Mouse (Mus musculus): ENCODE results near the gene Tekt4. TPM values are rescaled to one million over a fixed set of nuclear protein-coding genes. Genes with fewer than 3 reads are reported as not detected.

Gene Tekt4
- polyA plus RNA-seq, 1 experiment from 2014 or later = not detected

DNA sequence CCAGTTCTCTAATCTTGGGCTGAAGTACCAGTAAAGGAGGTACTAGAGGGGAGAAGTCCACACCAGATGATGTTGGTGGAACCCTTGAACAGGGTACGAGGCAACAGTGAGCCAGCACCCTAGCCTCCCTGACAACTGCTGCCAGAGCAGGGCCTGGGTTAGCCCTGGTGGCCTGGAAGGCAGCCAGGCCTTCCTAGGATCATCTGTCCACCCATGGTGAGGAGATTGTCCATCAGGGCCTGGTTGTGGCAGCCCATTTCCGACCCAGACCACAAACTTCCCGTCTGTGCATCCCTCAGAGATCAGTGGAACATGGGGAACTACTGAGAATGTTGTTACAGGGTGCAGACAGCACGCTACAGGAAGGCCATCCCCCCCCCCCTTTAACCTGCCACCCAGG lies 48.2 kb downstream of the Tekt4 start:
- 76% methylated on average over 4 of the region's 4 CpGs for WGBS
- H3K4me3 ChIP-seq = no peak overlapping the region
- H3K4me1 ChIP-seq = peaks cover 2% of the 10 kb centered on the region; the same call in 1 of the 2 replicates
- DNase-seq (ENCODE audit: low spot score) = no peak
- H3K27ac ChIP-seq (replicated peaks) = no peak overlapping the region
- peaks cover 30% of the 10 kb centered on the region for H3K27me3 ChIP-seq (replicated peaks; ENCODE audit: low read depth, poor library complexity, severe bottlenecking)
- H3K36me3 ChIP-seq (replicated peaks) = no peaks in the 10 kb centered on the region
- no peaks in the 10 kb centered on the region for H3K9me3 ChIP-seq

DNA sequence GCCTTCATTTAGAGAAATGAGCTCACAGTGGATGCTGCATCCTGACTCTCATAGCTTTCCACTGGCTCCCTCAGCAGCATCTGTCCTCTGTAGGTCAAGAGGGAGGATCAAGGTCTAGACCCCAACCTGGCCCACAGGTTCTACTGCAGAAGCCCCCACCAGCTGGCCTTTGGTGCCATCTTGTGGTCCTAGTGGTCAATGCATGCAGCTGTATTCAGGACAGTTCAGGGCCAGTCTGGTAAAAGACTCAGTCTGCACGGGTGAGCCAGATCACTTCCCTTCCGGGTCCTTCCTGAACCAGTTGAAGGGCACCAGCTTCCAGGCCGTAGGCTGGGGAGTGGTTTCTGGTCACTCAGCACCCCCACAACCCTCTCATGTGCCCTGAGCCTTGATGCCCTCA lies 53.4 kb downstream of the Tekt4 start:
- Histone ChIP-seq H3K9me3 (no peaks in the 10 kb centered on the region), H3K27ac (replicated peaks) (no peak overlapping the region), H3K4me3 (no peak overlapping the region), H3K36me3 (replicated peaks) (no peaks in the 10 kb centered on the region), H3K4me1 (peaks cover 6% of the 10 kb centered on the region), H3K27me3 (replicated peaks; ENCODE audit: low read depth, poor library complexity, severe bottlenecking) (peaks cover 12% of the 10 kb centered on the region; the same call in 1 of the 2 replicates)
- peak; percentile 79 for DNase-seq (ENCODE audit: low spot score)
- 21% methylated on average over 3 of the region's 3 CpGs for WGBS

DNA sequence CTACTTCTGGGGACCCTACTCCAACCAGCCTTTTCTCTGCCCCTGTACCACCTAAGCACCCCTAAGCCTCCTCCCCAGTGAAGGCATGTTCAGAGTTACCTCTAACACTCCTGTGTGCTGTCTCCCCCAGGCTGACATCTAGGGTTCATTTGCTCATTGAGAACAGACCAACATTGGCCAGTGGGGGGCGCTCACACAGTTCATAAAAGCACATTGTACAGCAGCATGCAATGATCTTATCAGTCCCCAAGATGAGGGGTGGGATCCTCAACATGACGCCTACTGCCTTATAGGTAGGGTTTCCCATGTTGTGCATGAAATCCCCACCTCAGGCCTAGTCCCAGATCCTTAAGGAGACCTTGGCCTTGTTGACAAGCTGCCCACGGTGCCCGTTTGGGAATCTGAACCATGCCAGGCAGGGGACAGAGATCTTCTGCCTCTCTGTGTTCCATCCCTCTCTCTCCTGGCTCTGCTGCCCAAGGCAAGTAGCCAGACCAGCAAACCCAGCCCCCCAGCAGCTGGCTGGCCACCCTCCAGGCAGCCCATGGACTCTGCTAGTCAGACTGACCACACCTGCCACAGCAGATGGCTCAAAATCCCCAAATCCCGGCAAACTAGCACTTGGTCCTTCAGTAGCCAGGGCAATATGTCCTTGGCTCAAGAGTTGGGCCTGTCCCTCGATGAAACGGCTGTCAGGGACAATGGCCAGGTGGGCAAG lies 54.6 kb downstream of the Tekt4 start:
- 61% methylated on average over 7 of the region's 7 CpGs for WGBS
- peaks cover 6% of the 10 kb centered on the region for H3K4me1 ChIP-seq
- peaks cover 12% of the 10 kb centered on the region; the same call in 1 of the 2 replicates for H3K27me3 ChIP-seq (replicated peaks; ENCODE audit: low read depth, poor library complexity, severe bottlenecking)
- no peak overlapping the region for H3K27ac ChIP-seq (replicated peaks)
- no peak overlapping the region for H3K4me3 ChIP-seq
- peak; percentile 74 for DNase-seq (ENCODE audit: low spot score)
- no peaks in the 10 kb centered on the region for H3K9me3 ChIP-seq
- H3K36me3 ChIP-seq (replicated peaks) = no peaks in the 10 kb centered on the region

DNA sequence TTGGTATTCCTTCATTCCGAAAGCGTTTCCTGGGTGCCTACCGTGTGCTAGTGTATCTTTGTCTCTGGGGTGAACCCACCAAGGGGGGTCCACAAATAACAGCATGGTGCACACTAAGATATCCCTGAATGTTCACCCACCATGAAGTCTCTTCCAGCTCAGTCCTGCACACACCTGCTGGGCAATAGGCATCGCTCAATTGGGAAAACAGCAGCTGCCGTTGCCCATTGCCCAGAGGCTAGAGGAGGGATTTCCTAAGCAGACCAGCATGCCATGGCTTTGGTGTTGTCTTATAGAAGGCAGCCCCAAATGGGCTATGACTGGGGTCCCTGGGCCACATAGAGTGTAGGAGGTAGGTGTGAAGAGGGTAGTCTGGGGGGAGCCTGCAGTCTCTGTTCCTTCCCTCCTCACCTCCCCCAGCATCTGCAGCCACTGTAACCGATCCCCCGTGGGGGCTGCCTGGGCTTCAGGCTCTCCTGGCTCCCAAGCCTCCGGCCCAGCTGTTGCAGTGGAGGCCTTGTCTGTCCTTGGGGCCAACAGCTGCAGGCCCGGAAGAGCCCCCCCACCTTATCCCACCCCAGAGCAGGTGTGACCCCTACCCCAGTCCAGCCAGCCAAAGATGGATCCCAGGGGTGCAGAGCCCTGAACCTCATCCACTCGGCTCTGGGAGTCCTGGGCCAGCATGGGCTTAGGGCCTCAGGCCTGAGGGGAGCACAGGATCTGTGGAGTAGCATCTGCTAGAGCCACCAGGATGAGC lies 55.8 kb downstream of the Tekt4 start:
- H3K27me3 ChIP-seq (replicated peaks; ENCODE audit: low read depth, poor library complexity, severe bottlenecking) = peaks cover 12% of the 10 kb centered on the region; the same call in 1 of the 2 replicates
- DNase-seq (ENCODE audit: low spot score) = no peak
- whole genome bisulfite sequencing = 85% methylated on average over 10 of the region's 10 CpGs

DNA sequence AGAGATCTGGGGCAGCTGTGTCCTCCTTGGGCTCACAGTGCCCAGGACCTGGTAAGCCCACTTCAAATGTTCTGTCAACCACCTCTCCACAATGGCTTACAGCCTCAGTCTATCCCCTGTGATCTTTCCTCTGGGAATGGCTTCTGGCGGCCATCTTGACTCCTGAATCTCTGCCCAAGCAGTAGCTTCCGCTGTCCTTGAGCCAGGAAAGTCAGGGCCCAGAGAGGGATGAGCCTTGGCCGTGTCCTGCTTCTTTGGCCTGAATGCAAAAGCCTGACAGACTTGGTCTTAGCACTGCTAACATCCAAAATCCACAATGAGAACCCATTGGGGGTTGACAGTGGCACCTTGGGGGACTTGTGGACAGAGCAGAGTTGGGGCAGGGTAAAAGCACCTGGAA lies 57.5 kb downstream of the Tekt4 start:
- peaks cover 20% of the 10 kb centered on the region for H3K4me1 ChIP-seq
- no peak overlapping the region for H3K27ac ChIP-seq (replicated peaks)
- no peaks in the 10 kb centered on the region for H3K9me3 ChIP-seq
- no peaks in the 10 kb centered on the region for H3K36me3 ChIP-seq (replicated peaks)
- no peak overlapping the region for H3K4me3 ChIP-seq
- 82% methylated on average over 3 of the region's 3 CpGs for WGBS
- no peak for DNase-seq (ENCODE audit: low spot score)
- peaks cover 12% of the 10 kb centered on the region; the same call in 1 of the 2 replicates for H3K27me3 ChIP-seq (replicated peaks; ENCODE audit: low read depth, poor library complexity, severe bottlenecking)

More for the DNA sequence above, 55.8 kb downstream of the Tekt4 start:
- Histone ChIP-seq H3K9me3 (no peaks in the 10 kb centered on the region), H3K4me3 (no peak overlapping the region), H3K27ac (replicated peaks) (peak overlapping the region; percentile 35; the same call in 1 of the 2 replicates), H3K4me1 (peaks cover 6% of the 10 kb centered on the region), H3K36me3 (replicated peaks) (no peaks in the 10 kb centered on the region)

DNA sequence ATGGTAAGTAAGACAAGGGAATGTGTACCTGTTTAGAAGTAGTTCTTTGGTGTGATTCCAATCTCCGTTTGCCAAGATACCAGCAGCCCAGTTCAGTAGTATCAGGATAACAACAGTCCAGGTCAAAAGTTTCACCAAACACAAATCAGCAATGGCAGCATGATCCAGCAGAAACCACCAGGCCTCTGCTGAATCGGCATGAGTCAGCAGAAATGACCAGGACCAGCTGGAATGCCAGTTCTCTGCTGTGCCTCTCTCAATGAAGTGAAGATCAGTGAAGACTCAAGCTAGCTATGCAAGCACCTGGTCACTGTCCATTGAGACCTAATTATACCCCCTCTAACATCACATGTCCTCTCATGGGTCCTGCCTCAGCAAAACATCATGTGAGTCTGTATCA lies 59.6 kb downstream of the Tekt4 start:
- H3K27me3 ChIP-seq (replicated peaks; ENCODE audit: low read depth, poor library complexity, severe bottlenecking) = 0 out of 2 replicates have a peak, but pooled peaks cover 11% of the 10 kb centered on the region
- no peak overlapping the region for H3K4me3 ChIP-seq
- WGBS = 91% methylated on average over 2 of the region's 2 CpGs
- no peak for DNase-seq (ENCODE audit: low spot score)
- H3K4me1 ChIP-seq = peaks cover 26% of the 10 kb centered on the region
- no peaks in the 10 kb centered on the region for H3K36me3 ChIP-seq (replicated peaks)
- H3K9me3 ChIP-seq = no peaks in the 10 kb centered on the region
- no peak overlapping the region for H3K27ac ChIP-seq (replicated peaks)

DNA sequence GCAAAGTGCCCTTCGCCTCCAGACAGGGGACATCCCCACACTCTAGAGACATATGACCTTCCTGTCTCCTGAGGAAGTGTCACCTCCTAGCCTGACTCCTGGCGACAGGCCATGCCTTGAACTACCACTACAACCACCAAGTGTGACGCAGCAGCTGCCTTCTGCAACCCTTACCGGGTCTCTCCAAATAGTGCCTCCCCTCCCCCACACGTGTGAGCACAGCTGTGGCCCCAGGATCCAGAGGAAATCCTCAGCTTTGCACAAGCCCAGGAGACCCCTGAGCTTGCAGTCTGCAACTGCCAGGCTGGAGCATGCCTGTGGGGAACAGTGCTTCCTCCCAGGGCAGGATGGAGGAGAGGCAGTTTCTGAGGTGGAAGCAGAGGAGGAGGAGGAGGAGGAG lies 61.9 kb downstream of the Tekt4 start:
- Histone ChIP-seq H3K4me3 (no peak overlapping the region), H3K27me3 (replicated peaks; ENCODE audit: low read depth, poor library complexity, severe bottlenecking) (peaks cover 5% of the 10 kb centered on the region; the same call in 1 of the 2 replicates), H3K9me3 (no peaks in the 10 kb centered on the region), H3K27ac (replicated peaks) (0 out of 2 replicates have a peak overlapping the region, but pooled peaks have one; percentile 26), H3K36me3 (replicated peaks) (no peaks in the 10 kb centered on the region), H3K4me1 (peaks cover 37% of the 10 kb centered on the region)
- WGBS = 41% methylated on average over 5 of the region's 5 CpGs
- DNase-seq (ENCODE audit: low spot score) = no peak

DNA sequence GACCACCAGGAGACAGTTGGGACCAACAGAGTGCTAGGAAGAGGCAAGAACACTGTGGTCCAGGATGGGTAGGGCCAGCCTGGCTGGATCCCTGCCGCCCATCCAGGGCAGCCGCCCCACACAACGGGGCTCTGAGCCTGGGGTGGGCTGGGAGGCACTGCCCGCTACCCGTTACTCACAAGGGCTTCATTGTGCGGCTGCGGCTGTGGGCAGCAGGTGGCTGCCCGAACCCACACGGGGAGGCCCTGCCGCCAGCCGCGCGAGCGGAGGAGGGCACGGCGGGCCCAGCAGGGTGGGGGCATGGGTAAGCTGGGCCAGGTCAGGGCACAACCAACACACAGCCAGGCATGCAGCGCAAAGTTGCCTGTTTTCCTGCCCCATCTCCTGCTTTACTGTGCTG lies 63.7 kb downstream of the Tekt4 start:
- no peak overlapping the region for H3K4me3 ChIP-seq
- no peaks in the 10 kb centered on the region for H3K36me3 ChIP-seq (replicated peaks)
- no peak for DNase-seq (ENCODE audit: low spot score)
- peak overlapping the region; percentile 49; the same call in 1 of the 2 replicates for H3K27ac ChIP-seq (replicated peaks)
- WGBS = 89% methylated on average over 17 of the region's 17 CpGs
- H3K4me1 ChIP-seq = peaks cover 46% of the 10 kb centered on the region
- H3K27me3 ChIP-seq (replicated peaks; ENCODE audit: low read depth, poor library complexity, severe bottlenecking) = peaks cover 5% of the 10 kb centered on the region; the same call in 1 of the 2 replicates
- no peaks in the 10 kb centered on the region for H3K9me3 ChIP-seq

DNA sequence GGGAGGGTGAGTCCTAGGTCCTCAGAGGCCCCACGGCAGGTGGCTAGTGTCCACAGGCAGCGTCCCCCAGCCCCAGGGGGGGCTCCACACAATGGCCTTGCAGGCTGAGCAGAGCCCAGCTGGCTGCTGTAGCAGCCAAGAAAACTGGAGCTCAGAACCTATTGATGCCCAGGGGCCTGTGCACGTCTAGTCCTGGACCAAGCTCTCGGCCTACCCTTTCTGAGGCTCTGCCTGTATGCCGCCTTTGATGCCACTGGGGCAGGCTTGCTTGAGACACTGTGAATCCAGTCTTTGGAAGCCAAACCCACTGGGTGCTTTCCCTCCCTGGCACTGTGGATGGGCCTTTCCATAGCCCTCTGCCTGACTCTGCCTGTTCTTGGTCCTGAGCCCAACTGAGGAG lies 65.1 kb downstream of the Tekt4 start:
- H3K9me3 ChIP-seq = no peaks in the 10 kb centered on the region
- DNase-seq (ENCODE audit: low spot score) = no peak
- no peak overlapping the region for H3K4me3 ChIP-seq
- peak overlapping the region; percentile 75 for H3K27ac ChIP-seq (replicated peaks)
- peaks cover 5% of the 10 kb centered on the region; the same call in 1 of the 2 replicates for H3K27me3 ChIP-seq (replicated peaks; ENCODE audit: low read depth, poor library complexity, severe bottlenecking)
- H3K36me3 ChIP-seq (replicated peaks) = no peaks in the 10 kb centered on the region
- H3K4me1 ChIP-seq = peaks cover 46% of the 10 kb centered on the region
- 77% methylated on average over 5 of the region's 5 CpGs for WGBS

DNA sequence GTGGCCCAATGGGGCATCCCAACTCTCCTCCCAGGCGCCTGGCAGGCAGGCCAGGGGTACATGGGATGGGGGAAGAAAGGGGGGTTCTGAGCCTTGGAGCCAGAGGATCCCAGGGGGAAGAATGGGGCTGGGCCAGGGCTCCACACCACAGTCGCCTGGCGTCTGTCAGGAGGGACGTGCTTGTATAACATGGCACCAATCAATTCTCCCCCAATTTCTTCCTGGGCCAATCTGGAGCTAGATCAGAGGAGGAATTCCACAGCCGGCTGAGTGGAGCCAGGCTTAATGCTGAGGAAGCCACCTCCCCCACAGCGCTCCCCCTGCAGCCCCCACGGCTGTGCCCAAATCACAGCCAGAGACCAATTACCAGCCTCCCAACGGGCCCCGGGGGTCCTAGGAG lies 66.1 kb downstream of the Tekt4 start:
- Histone ChIP-seq H3K27ac (replicated peaks) (peak overlapping the region; percentile 75), H3K9me3 (no peaks in the 10 kb centered on the region), H3K27me3 (replicated peaks; ENCODE audit: low read depth, poor library complexity, severe bottlenecking) (peaks cover 5% of the 10 kb centered on the region; the same call in 1 of the 2 replicates), H3K4me1 (peaks cover 46% of the 10 kb centered on the region), H3K4me3 (no peak overlapping the region), H3K36me3 (replicated peaks) (no peaks in the 10 kb centered on the region)
- DNase-seq (ENCODE audit: low spot score) = peak; percentile 37
- 41% methylated on average over 9 of the region's 9 CpGs for WGBS

DNA sequence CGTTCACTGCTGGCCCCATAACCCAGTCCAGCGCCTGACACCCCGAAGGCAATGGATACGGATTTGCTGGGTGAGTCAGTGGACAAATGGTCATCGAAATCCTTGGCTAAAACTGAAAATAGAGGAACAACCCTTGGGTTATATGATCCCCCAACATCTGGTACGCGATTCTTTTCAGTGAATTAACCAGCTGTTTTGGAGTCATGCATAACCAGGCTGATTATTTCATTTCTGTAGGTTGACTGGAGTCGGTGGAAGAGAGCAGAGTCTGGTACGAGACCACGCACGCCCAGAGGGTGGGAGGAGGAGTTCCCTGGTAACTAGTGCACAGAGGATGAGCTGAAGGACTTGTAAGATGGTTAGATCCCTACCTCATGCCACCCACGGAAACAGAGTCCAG lies 67.7 kb downstream of the Tekt4 start:
- no peak for DNase-seq (ENCODE audit: low spot score)
- peaks cover 32% of the 10 kb centered on the region for H3K4me1 ChIP-seq
- H3K27ac ChIP-seq (replicated peaks) = no peak overlapping the region
- peaks cover 5% of the 10 kb centered on the region; the same call in 1 of the 2 replicates for H3K27me3 ChIP-seq (replicated peaks; ENCODE audit: low read depth, poor library complexity, severe bottlenecking)
- H3K4me3 ChIP-seq = no peak overlapping the region
- H3K9me3 ChIP-seq = no peaks in the 10 kb centered on the region
- no peaks in the 10 kb centered on the region for H3K36me3 ChIP-seq (replicated peaks)
- 74% methylated on average over 12 of the region's 12 CpGs for WGBS

All from embryonic facial prominence, embryonic 10.5 days (tissue).